Mouse (Mus musculus): Measurements from ENCODE around the gene Slk.
A peak's percentile ranks its signal among the peaks of the same experiment; 100 is the strongest.

Gene Slk

GRCm38 (mm10) chr19:47579225-47579787 is at the start of gene Slk:
TSS of gene Slk (plus strand) at chr19:47579678.
- peak; percentile 90 for DNase-seq

- no peak for DNase-seq
Observed at GRCm38 (mm10) chr19:47531309-47531708, 48.2 kb upstream of the Slk start.

GRCm38 (mm10) chr19:47532449-47532848 is 47.0 kb upstream of the Slk start:
- no peak for DNase-seq

GRCm38 (mm10) chr19:47534131-47534530 is 45.3 kb upstream of the Slk start:
- no peak for DNase-seq

- DNase-seq, result peak; percentile 96
Observed at GRCm38 (mm10) chr19:47536521-47537299, 42.8 kb upstream of the Slk start.

- DNase-seq, result peak; percentile 36
Observed at GRCm38 (mm10) chr19:47537300-47537792, 42.1 kb upstream of the Slk start, which contains the start of gene Stn1. TSS of gene Stn1 (minus strand) at chr19:47537507.

GRCm38 (mm10) chr19:47537879-47538278 is 41.6 kb upstream of the Slk start:
- no peak for DNase-seq

GRCm38 (mm10) chr19:47538801-47539200 is 40.7 kb upstream of the Slk start:
- DNase-seq, result no peak

- DNase-seq, result no peak
Observed at GRCm38 (mm10) chr19:47542441-47542840, 37.0 kb upstream of the Slk start.

- no peak for DNase-seq
Observed at GRCm38 (mm10) chr19:47545055-47545454, 34.4 kb upstream of the Slk start.

- no peak for DNase-seq
Observed at GRCm38 (mm10) chr19:47545528-47545927, 34.0 kb upstream of the Slk start.

GRCm38 (mm10) chr19:47548432-47549076 is 30.9 kb upstream of the Slk start:
- DNase-seq, result no peak

- DNase-seq, result no peak
Observed at GRCm38 (mm10) chr19:47549174-47549573, 30.3 kb upstream of the Slk start.

- DNase-seq, result no peak
Observed at GRCm38 (mm10) chr19:47549584-47549983, 29.9 kb upstream of the Slk start.

GRCm38 (mm10) chr19:47559145-47559544 is 20.3 kb upstream of the Slk start:
- no peak for DNase-seq

GRCm38 (mm10) chr19:47559751-47560512 is 19.5 kb upstream of the Slk start:
- no peak for DNase-seq

- DNase-seq, result no peak
Observed at GRCm38 (mm10) chr19:47560544-47561161, 18.8 kb upstream of the Slk start.

GRCm38 (mm10) chr19:47561996-47562441 is 17.5 kb upstream of the Slk start:
- DNase-seq, result no peak

- no peak for DNase-seq
Observed at GRCm38 (mm10) chr19:47563715-47564114, 15.8 kb upstream of the Slk start.

- DNase-seq, result no peak
Observed at GRCm38 (mm10) chr19:47565031-47565654, 14.3 kb upstream of the Slk start.

- no peak for DNase-seq
Observed at GRCm38 (mm10) chr19:47565994-47566393, 13.5 kb upstream of the Slk start.

GRCm38 (mm10) chr19:47570042-47570441 is 9.4 kb upstream of the Slk start:
- no peak for DNase-seq

All from cerebellum, adult 9-11 months (tissue).